In the genomic region with DNA sequence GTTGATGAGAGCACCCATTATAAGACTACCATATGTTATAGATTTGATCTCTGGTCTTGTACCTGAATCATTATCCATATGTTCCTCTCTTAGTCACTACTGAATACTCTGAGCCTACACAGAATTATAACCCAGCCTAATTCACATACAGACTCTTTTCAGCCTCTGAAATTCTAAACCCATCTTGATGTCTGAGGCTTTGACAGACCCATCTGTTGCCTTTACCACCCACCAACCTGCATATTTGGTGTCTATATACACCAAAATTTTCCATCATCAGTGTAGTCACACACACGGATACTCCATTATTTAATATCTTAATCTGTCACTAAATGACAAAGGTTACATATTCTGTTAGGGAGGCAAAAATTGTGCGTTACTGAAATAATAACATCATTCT, we compare ENCODE assay signal across 25 mouse cellular contexts.
DNase-seq lines count a peak whose midpoint lies in the region; ATAC-seq and TF ChIP-seq lines count a peak whose summit lies in the region.
"Had no signal": no experiment of that assay in that cellular context is flagged by ENCODE, and none has a peak within 500 bp of the region (broad histone marks: within the 10 kb centered on the region; RNA-seq: fewer than 3 reads in every experiment).

No protein-coding gene starts in this region.

- H3K4me1 ChIP-seq in hindbrain, postnatal 0 days (ENCODE audit: insufficient read depth, low read length) = no peaks in the 10 kb centered on the region
- H3K4me1 ChIP-seq: embryonic facial prominence, embryonic 12.5 days; embryonic facial prominence, embryonic 15.5 days; forebrain, embryonic 15.5 days; hindbrain, embryonic 12.5 days; hindbrain, embryonic 15.5 days had no signal

- H3K4me3 ChIP-seq in hindbrain, postnatal 0 days (ENCODE audit: low read length) = no peak overlapping the region
- H3K4me3 ChIP-seq: embryonic facial prominence, embryonic 12.5 days; embryonic facial prominence, embryonic 15.5 days; forebrain, embryonic 15.5 days; gastrocnemius, adult 2 months; hindbrain, embryonic 12.5 days; hindbrain, embryonic 15.5 days had no signal

- no peak overlapping the region for H3K4me2 ChIP-seq in hindbrain, postnatal 0 days (ENCODE audit: low read depth, low read length)
- H3K4me2 ChIP-seq: embryonic facial prominence, embryonic 12.5 days; embryonic facial prominence, embryonic 15.5 days; forebrain, embryonic 15.5 days; heart, embryonic 11.5 days; hindbrain, embryonic 12.5 days; hindbrain, embryonic 15.5 days had no signal

- ATAC-seq in hindbrain, postnatal 0 days = no peak
- ATAC-seq: forebrain, embryonic 15.5 days; Patski had no signal

- H3K9ac ChIP-seq in hindbrain, postnatal 0 days (replicated peaks; ENCODE audit: low read length) = no peak overlapping the region
- H3K9ac ChIP-seq: embryonic facial prominence, embryonic 12.5 days; embryonic facial prominence, embryonic 15.5 days; forebrain, embryonic 15.5 days; hindbrain, embryonic 12.5 days; hindbrain, embryonic 15.5 days had no signal

- 84% methylated on average over 2 of the region's 2 CpGs for WGBS in hindbrain, postnatal 0 days

- TF ChIP-seq CTCF in hindbrain, postnatal 0 days (IDR thresholded peaks at IDR 0.05; ENCODE audit: low read depth) = no peak

- H3K36me3 ChIP-seq in hindbrain, postnatal 0 days (ENCODE audit: insufficient read depth, low read length) = no peaks in the 10 kb centered on the region
- H3K36me3 ChIP-seq: embryonic facial prominence, embryonic 12.5 days; embryonic facial prominence, embryonic 15.5 days; forebrain, embryonic 15.5 days; G1E; hindbrain, embryonic 12.5 days; hindbrain, embryonic 15.5 days had no signal

- H3K27ac ChIP-seq in hindbrain, postnatal 0 days = no peak overlapping the region
- H3K27ac ChIP-seq: embryonic facial prominence, embryonic 12.5 days; embryonic facial prominence, embryonic 15.5 days; forebrain, embryonic 15.5 days; gastrocnemius, adult 2 months; hindbrain, embryonic 12.5 days; hindbrain, embryonic 15.5 days had no signal

- DNase-seq in layer of hippocampus, adult 11-12 months (ENCODE audit: low spot score) = peak; percentile 3
- no peak for DNase-seq in layer of hippocampus, postnatal 36 days
- DNase-seq in left cerebral cortex, adult 11 months (ENCODE audit: low spot score) = peak; percentile 8
- DNase-seq in left cerebral cortex, adult 9 months (ENCODE audit: low spot score in 2 of 2) = no peak
- DNase-seq in brain, adult 2 months (ENCODE audit: low read depth, low spot score) = peak; percentile 61
- DNase-seq in hindbrain, postnatal 0 days (ENCODE audit: low spot score) = no peak
- DNase-seq: adrenal gland, postnatal 10 days; adrenal gland, postnatal 36 days; B cell, adult 2 months; cerebellum, adult 11 months; cerebellum, adult 2 months; cerebellum, adult 9-11 months; cerebellum, postnatal 25 days; gastrocnemius, adult 2 months; gastrocnemius, postnatal 14 days; heart, adult 11 months had no signal

- H3K9me3 ChIP-seq in hindbrain, postnatal 0 days (ENCODE audit: low read length) = no peaks in the 10 kb centered on the region
- H3K9me3 ChIP-seq: embryonic facial prominence, embryonic 12.5 days; embryonic facial prominence, embryonic 15.5 days; forebrain, embryonic 15.5 days; hindbrain, embryonic 12.5 days; hindbrain, embryonic 15.5 days had no signal

- no peaks in the 10 kb centered on the region for H3K27me3 ChIP-seq in hindbrain, postnatal 0 days (ENCODE audit: insufficient read depth, low read length)
- H3K27me3 ChIP-seq: CH12.LX; embryonic facial prominence, embryonic 12.5 days; embryonic facial prominence, embryonic 15.5 days; forebrain, embryonic 15.5 days; hindbrain, embryonic 12.5 days; hindbrain, embryonic 15.5 days; Patski had no signal

Comparison
In these comparisons a context has a peak if more than half of its experiments do, and no peak if none do; other contexts are left out.
1. DNase-seq: peak in layer of hippocampus, adult 11-12 months (single experiment), left cerebral cortex, adult 11 months (single experiment) and brain, adult 2 months (single experiment); none in layer of hippocampus, postnatal 36 days (0 of 2), left cerebral cortex, adult 9 months (0 of 2) and hindbrain, postnatal 0 days (single experiment).